12 mouse cellular contexts compared by ENCODE assay signal in genomic region chr13:63313247-63313646, GRCm38 (mm10).
DNase-seq lines count a peak whose midpoint lies in the region; ATAC-seq and TF ChIP-seq lines count a peak whose summit lies in the region.
"Had no signal": no experiment of that assay in that cellular context is flagged by ENCODE, and none has a peak within 500 bp of the region (broad histone marks: within the 10 kb centered on the region; RNA-seq: fewer than 3 reads in every experiment).

No protein-coding gene starts in this region.

- peak in 1 of 2 experiments; percentile 67 for DNase-seq in heart, adult 2 months
- DNase-seq in heart, adult 8-10 months (ENCODE audit: low spot score), result no peak
- DNase-seq in adrenal gland, adult 8-10 months, result peak; percentile 81
- DNase-seq in T-cell, adult 2 months (ENCODE audit: low spot score), result no peak
- DNase-seq in spleen, postnatal 36 days (ENCODE audit: low spot score in 2 of 2), result no peak
- no peak for DNase-seq in cerebellum, adult 9-11 months
- DNase-seq: cerebellum, postnatal 10 days had no signal

- H3K4me1 ChIP-seq in heart, adult 2 months (ENCODE audit: control insufficient read depth, insufficient read depth, low read length), result peaks cover 17% of the 10 kb centered on the region
- H3K4me1 ChIP-seq in heart, embryonic 12.5 days (replicated peaks), result peaks cover 44% of the 10 kb centered on the region
- peaks cover 38% of the 10 kb centered on the region for H3K4me1 ChIP-seq in kidney, embryonic 16.5 days (ENCODE audit: insufficient read depth, low read length)

- H3K36me3 ChIP-seq in heart, adult 2 months (ENCODE audit: control insufficient read depth, insufficient read depth, low read length), result no peaks in the 10 kb centered on the region; the same call in 1 of the 2 replicates
- H3K36me3 ChIP-seq in heart, embryonic 12.5 days, result peaks cover 24% of the 10 kb centered on the region
- no peaks in the 10 kb centered on the region for H3K36me3 ChIP-seq in kidney, embryonic 16.5 days (ENCODE audit: insufficient read depth, low read length)
- H3K36me3 ChIP-seq: embryonic facial prominence, embryonic 15.5 days had no signal

- H3K79me2 ChIP-seq in heart, adult 2 months (replicated peaks; ENCODE audit: control insufficient read depth, insufficient read depth, low read length), result no peaks in the 10 kb centered on the region

- no peak; the same call in 1 of the 2 replicates for TF ChIP-seq POLR2A in heart, adult 2 months (IDR thresholded peaks at IDR 0.05; ENCODE audit: insufficient read depth, low read depth, low read length)

- no peak for TF ChIP-seq CTCF in heart, adult 2 months (IDR thresholded peaks at IDR 0.05)

- intact Hi-C loops in heart, adult 2 months (cut with DNase I), result no loop called here

- no peak overlapping the region for H3K9ac ChIP-seq in heart, adult 2 months (ENCODE audit: low read depth, low read length)
- H3K9ac ChIP-seq in heart, embryonic 12.5 days, result no peak overlapping the region
- H3K9ac ChIP-seq in kidney, embryonic 16.5 days (replicated peaks; ENCODE audit: low read length), result no peak overlapping the region
- H3K9ac ChIP-seq: embryonic facial prominence, embryonic 15.5 days; liver, embryonic 15.5 days had no signal

- no peak overlapping the region for H3K4me3 ChIP-seq in heart, adult 2 months
- no peak overlapping the region for H3K4me3 ChIP-seq in heart, embryonic 12.5 days
- H3K4me3 ChIP-seq in kidney, embryonic 16.5 days (ENCODE audit: low read length), result no peak overlapping the region
- H3K4me3 ChIP-seq: embryonic facial prominence, embryonic 15.5 days; liver, embryonic 15.5 days had no signal

- peak overlapping the region; percentile 30 for H3K27ac ChIP-seq in heart, adult 2 months
- 0 out of 2 replicates have a peak overlapping the region, but pooled peaks have one; percentile 10 for H3K27ac ChIP-seq in heart, embryonic 12.5 days (ENCODE audit: poor library complexity, severe bottlenecking)
- peak overlapping the region; percentile 76 for H3K27ac ChIP-seq in kidney, embryonic 16.5 days (ENCODE audit: low read length)
- H3K27ac ChIP-seq: embryonic facial prominence, embryonic 15.5 days; liver, embryonic 15.5 days had no signal

- no peak overlapping the region for H3K4me2 ChIP-seq in heart, embryonic 12.5 days
- H3K4me2 ChIP-seq in kidney, embryonic 16.5 days (replicated peaks; ENCODE audit: low read depth, low read length), result no peak overlapping the region
- H3K4me2 ChIP-seq: embryonic facial prominence, embryonic 15.5 days; liver, embryonic 15.5 days had no signal

- H3K9me3 ChIP-seq in heart, embryonic 12.5 days (replicated peaks), result no peaks in the 10 kb centered on the region
- H3K9me3 ChIP-seq in kidney, embryonic 16.5 days (ENCODE audit: low read length), result no peaks in the 10 kb centered on the region
- H3K9me3 ChIP-seq: embryonic facial prominence, embryonic 15.5 days; liver, embryonic 15.5 days had no signal

- ATAC-seq in heart, embryonic 12.5 days (ENCODE audit: insufficient number of reproducible peaks, low FRiP score), result no peak
- no peak for ATAC-seq in kidney, embryonic 16.5 days (ENCODE audit: low FRiP score, low TSS enrichment)
- ATAC-seq: forebrain, embryonic 16.5 days had no signal

- no peak for TF ChIP-seq EP300 in heart, adult 2 months (IDR thresholded peaks at IDR 0.05; ENCODE audit: insufficient read depth, low read depth, low read length)

- 67% methylated on average over 1 of the region's 1 CpGs for WGBS in heart, adult 2 months
- WGBS in heart, embryonic 12.5 days, result 88% methylated on average over 1 of the region's 1 CpGs
- 91% methylated on average over 1 of the region's 1 CpGs for WGBS in kidney, embryonic 16.5 days

- H3K27me3 ChIP-seq in heart, adult 2 months (ENCODE audit: control insufficient read depth, insufficient read depth, low read length), result no peaks in the 10 kb centered on the region
- no peaks in the 10 kb centered on the region for H3K27me3 ChIP-seq in heart, embryonic 12.5 days (replicated peaks)
- H3K27me3 ChIP-seq in kidney, embryonic 16.5 days (ENCODE audit: insufficient read depth, low read length), result no peaks in the 10 kb centered on the region
- H3K27me3 ChIP-seq: embryonic facial prominence, embryonic 15.5 days; liver, embryonic 15.5 days had no signal

Comparison
In these comparisons a context has a peak if more than half of its experiments do, and no peak if none do; other contexts are left out.
1. H3K27ac ChIP-seq: peak in every context shown above with its lines; median percentile 76 in kidney, embryonic 16.5 days; 30 in heart, adult 2 months; 10 in heart, embryonic 12.5 days.